Mouse (Mus musculus) embryonic facial prominence, embryonic 13.5 days (tissue): Measurements from ENCODE around the gene Tap1. TPM values are rescaled to one million over a fixed set of nuclear protein-coding genes. Genes with fewer than 3 reads are reported as not detected.
"Not testable (repeated sequence)": the region's sequence is repeated elsewhere in the genome, so short reads cannot be mapped to it uniquely, and the experiment has no call there.

Source experiments
- ATAC-seq: fragments of 200-750 bp; cut with Nextera tagmentation; 2 replicates; pipeline ENCODE4 v1.8.0; 2017; ENCODE audit warnings: low read depth; ENCODE audit not compliant: insufficient number of reproducible peaks, insufficient read depth, low FRiP score, low TSS enrichment
- H3K27ac ChIP-seq: fragments of 300-500 bp; sonication (generic); 2 replicates; pipeline ENCODE4 v1.5.1; 2015; ENCODE audit warnings: moderate library complexity, mild to moderate bottlenecking, inconsistent platforms
- H3K27me3 ChIP-seq: fragments of 300-500 bp; sonication (generic); 2 replicates; pipeline ENCODE4 v1.6.1; 2015; ENCODE audit warnings: mild to moderate bottlenecking, inconsistent platforms
- H3K36me3 ChIP-seq: fragments of 300-500 bp; sonication (generic); 2 replicates; pipeline ENCODE4 v1.6.1; 2015; ENCODE audit warnings: mild to moderate bottlenecking, inconsistent platforms
- H3K4me1 ChIP-seq: fragments of 300-500 bp; sonication (generic); 2 replicates; pipeline ENCODE4 v1.6.1; 2015; ENCODE audit warnings: inconsistent platforms
- H3K4me2 ChIP-seq: fragments of 300-500 bp; sonication (generic); 2 replicates; pipeline ENCODE4 v1.6.1; 2015; ENCODE audit warnings: moderate library complexity, mild to moderate bottlenecking, inconsistent platforms
- H3K4me3 ChIP-seq: fragments of 300-500 bp; sonication (generic); 2 replicates; pipeline ENCODE4 v1.5.1; 2015; ENCODE audit warnings: mild to moderate bottlenecking, inconsistent platforms
- H3K9ac ChIP-seq: fragments of 300-500 bp; sonication (generic); 2 replicates; pipeline ENCODE4 v1.6.1; 2015; ENCODE audit warnings: mild to moderate bottlenecking, inconsistent platforms
- H3K9me3 ChIP-seq: fragments of 300-500 bp; sonication (generic); 2 replicates; pipeline ENCODE4 v1.6.1; 2016; ENCODE audit warnings: inconsistent platforms
- WGBS: fragments of 180-500 bp; shearing (Covaris S2); methylation state at CpG from one replicate; pipeline ENCODE4 v1.1.7; 2015; ENCODE audit warnings: mixed read lengths; 5-methylcytosine and 5-hydroxymethylcytosine counted together
- polyA plus RNA-seq: library from polyadenylated mRNA; unstranded; fragments of >200 nt; fragmentation: Nextera tagmentation; extraction: Ambion mirVana; gene quantifications from 2 replicates; pipeline ENCODE4 v1.2.1, GENCODE M21; 2015

Gene Tap1
- polyA plus RNA-seq, 1 experiment from 2014 or later, result 9.5 TPM

GRCm38 (mm10) chr17:34219096-34219495 lies 31.7 kb downstream of the Tap1 start:
- H3K36me3 ChIP-seq, H3K4me3 ChIP-seq, ATAC-seq, H3K27ac ChIP-seq, H3K4me1 ChIP-seq, H3K9ac ChIP-seq, H3K9me3 ChIP-seq, H3K4me2 ChIP-seq: not testable (repeated sequence)
- H3K27me3 ChIP-seq, result peaks cover 29% of the 10 kb centered on the region
- 94% methylated on average over 9 of the region's 11 CpGs for WGBS

GRCm38 (mm10) chr17:34219801-34220200 lies 32.4 kb downstream of the Tap1 start:
- not testable (repeated sequence) for H3K9me3 ChIP-seq, ATAC-seq, H3K27ac ChIP-seq, H3K4me2 ChIP-seq, H3K36me3 ChIP-seq, H3K9ac ChIP-seq, H3K4me1 ChIP-seq, H3K4me3 ChIP-seq
- 91% methylated on average over 3 of the region's 7 CpGs for WGBS
- H3K27me3 ChIP-seq, result peaks cover 22% of the 10 kb centered on the region

- 85% methylated on average over 7 of the region's 16 CpGs for WGBS
- H3K9me3 ChIP-seq, H3K4me1 ChIP-seq, H3K4me2 ChIP-seq, H3K9ac ChIP-seq, ATAC-seq, H3K4me3 ChIP-seq, H3K27ac ChIP-seq, H3K36me3 ChIP-seq: not testable (repeated sequence)
- H3K27me3 ChIP-seq, result peaks cover 16% of the 10 kb centered on the region
These were observed 33.0 kb downstream of the Tap1 start for GRCm38 (mm10) chr17:34220401-34220800.

- no peak overlapping the region for H3K4me3 ChIP-seq
- no peaks in the 10 kb centered on the region for H3K36me3 ChIP-seq
- 93% methylated on average over 3 of the region's 3 CpGs for WGBS
- no peaks in the 10 kb centered on the region for H3K9me3 ChIP-seq
- H3K9ac ChIP-seq, result no peak overlapping the region
- H3K4me1 ChIP-seq, result no peaks in the 10 kb centered on the region
- H3K27ac ChIP-seq, result no peak overlapping the region
- no peaks in the 10 kb centered on the region for H3K27me3 ChIP-seq
- no peak overlapping the region for H3K4me2 ChIP-seq
- ATAC-seq, result no peak
These were observed 37.5 kb downstream of the Tap1 start for GRCm38 (mm10) chr17:34224816-34225215.

GRCm38 (mm10) chr17:34225426-34225825 lies 38.1 kb downstream of the Tap1 start:
- no peaks in the 10 kb centered on the region for H3K27me3 ChIP-seq
- no peak for ATAC-seq
- no peak overlapping the region for H3K9ac ChIP-seq
- no peaks in the 10 kb centered on the region for H3K4me1 ChIP-seq
- no peaks in the 10 kb centered on the region for H3K36me3 ChIP-seq
- WGBS, result 94% methylated on average over 8 of the region's 8 CpGs
- H3K9me3 ChIP-seq, result no peaks in the 10 kb centered on the region
- no peak overlapping the region for H3K4me3 ChIP-seq
- H3K4me2 ChIP-seq, result no peak overlapping the region
- H3K27ac ChIP-seq, result no peak overlapping the region

GRCm38 (mm10) chr17:34225911-34226310 lies 38.6 kb downstream of the Tap1 start:
- not testable (repeated sequence) for H3K27me3 ChIP-seq, H3K9ac ChIP-seq, H3K4me2 ChIP-seq, H3K4me1 ChIP-seq, H3K9me3 ChIP-seq, H3K36me3 ChIP-seq, H3K27ac ChIP-seq, H3K4me3 ChIP-seq, ATAC-seq
- 97% methylated on average over 17 of the region's 23 CpGs for WGBS

- not testable (repeated sequence) for H3K4me2 ChIP-seq, ATAC-seq, H3K9ac ChIP-seq, H3K27me3 ChIP-seq, H3K4me3 ChIP-seq, H3K4me1 ChIP-seq, H3K9me3 ChIP-seq, H3K27ac ChIP-seq, H3K36me3 ChIP-seq
- WGBS, result 91% methylated on average over 9 of the region's 9 CpGs
These were observed 43.6 kb downstream of the Tap1 start for GRCm38 (mm10) chr17:34230971-34231370.

- 91% methylated on average over 6 of the region's 7 CpGs for WGBS
These were observed 44.7 kb downstream of the Tap1 start for GRCm38 (mm10) chr17:34232021-34232420.

GRCm38 (mm10) chr17:34234926-34235325 lies 47.6 kb downstream of the Tap1 start:
- H3K4me2 ChIP-seq, result no peak overlapping the region
- H3K4me1 ChIP-seq, result no peaks in the 10 kb centered on the region
- H3K9ac ChIP-seq, result no peak overlapping the region
- no peak overlapping the region for H3K27ac ChIP-seq
- H3K4me3 ChIP-seq, result no peak overlapping the region
- no peaks in the 10 kb centered on the region for H3K9me3 ChIP-seq
- 44% methylated on average over 9 of the region's 9 CpGs for WGBS
- no peak for ATAC-seq
- no peaks in the 10 kb centered on the region for H3K27me3 ChIP-seq
- H3K36me3 ChIP-seq, result no peaks in the 10 kb centered on the region

More at GRCm38 (mm10) chr17:34232021-34232420, 44.7 kb downstream of the Tap1 start:
- H3K4me3 ChIP-seq, H3K27me3 ChIP-seq, H3K4me2 ChIP-seq, ATAC-seq, H3K9ac ChIP-seq, H3K9me3 ChIP-seq, H3K36me3 ChIP-seq, H3K4me1 ChIP-seq, H3K27ac ChIP-seq: not testable (repeated sequence)

- WGBS, result 85% methylated on average over 5 of the region's 5 CpGs
- Histone ChIP-seq H3K9me3 (peaks cover 3% of the 10 kb centered on the region; the same call in 1 of the 2 replicates), H3K4me2 (no peak overlapping the region), H3K27ac (no peak overlapping the region), H3K36me3 (no peaks in the 10 kb centered on the region), H3K4me3 (no peak overlapping the region), H3K9ac (no peak overlapping the region), H3K4me1 (no peaks in the 10 kb centered on the region), H3K27me3 (no peaks in the 10 kb centered on the region)
- ATAC-seq, result no peak
These were observed 49.3 kb downstream of the Tap1 start for GRCm38 (mm10) chr17:34236691-34237090.

- 80% methylated on average over 3 of the region's 3 CpGs for WGBS
These were observed 50.4 kb downstream of the Tap1 start for GRCm38 (mm10) chr17:34237741-34238140.

GRCm38 (mm10) chr17:34238706-34239105 lies 51.4 kb downstream of the Tap1 start, which contains the start of gene H2-Ob:
H2-Ob (plus strand) TSS chr17:34238903.
- no peaks in the 10 kb centered on the region for H3K36me3 ChIP-seq
- H3K4me2 ChIP-seq, result no peak within 1 kb of the TSS
- H3K9ac ChIP-seq, result no peak within 1 kb of the TSS
- no peaks in the 10 kb centered on the region for H3K4me1 ChIP-seq
- WGBS, result 64% methylated on average over 3 of the region's 3 CpGs
- ATAC-seq, result no peak
- H3K4me3 ChIP-seq, result no peak within 1 kb of the TSS
- peaks cover 6% of the 10 kb centered on the region; the same call in 1 of the 2 replicates for H3K9me3 ChIP-seq
- no peaks in the 10 kb centered on the region for H3K27me3 ChIP-seq
- H3K27ac ChIP-seq, result no peak within 1 kb of the TSS

More at GRCm38 (mm10) chr17:34237741-34238140, 50.4 kb downstream of the Tap1 start:
- no peaks in the 10 kb centered on the region for H3K36me3 ChIP-seq
- no peaks in the 10 kb centered on the region for H3K27me3 ChIP-seq
- peaks cover 6% of the 10 kb centered on the region; the same call in 1 of the 2 replicates for H3K9me3 ChIP-seq
- no peak overlapping the region for H3K27ac ChIP-seq
- H3K4me1 ChIP-seq, result no peaks in the 10 kb centered on the region
- no peak for ATAC-seq
- no peak overlapping the region for H3K9ac ChIP-seq
- no peak overlapping the region for H3K4me3 ChIP-seq
- no peak overlapping the region for H3K4me2 ChIP-seq
